Mouse (Mus musculus): Measurements from ENCODE around the gene Pglyrp3. TPM values are rescaled to one million over a fixed set of nuclear protein-coding genes. Genes with fewer than 3 reads are reported as not detected.

Pglyrp3 gene
- total and polyA plus RNA-seq, 3 experiments = not detected

GRCm38 (mm10) chr3:92080462-92081284 is 66.3 kb downstream of the Pglyrp3 start:
- no peak overlapping the region for H3K4me3 ChIP-seq (ENCODE audit: control insufficient read depth in 1 of 2, insufficient read depth in 1 of 2, low read depth in 2 of 2, low read length in 2 of 2)
- no peak for DNase-seq (ENCODE audit: low read depth, low spot score)
- no peak overlapping the region for H3K9ac ChIP-seq (ENCODE audit: control insufficient read depth, low read depth, low read length, poor library complexity, severe bottlenecking)
- no peaks in the 10 kb centered on the region for H3K27me3 ChIP-seq (ENCODE audit: control insufficient read depth in 1 of 2, insufficient read depth in 2 of 2, low read length in 2 of 2)
- H3K4me1 ChIP-seq (ENCODE audit: control insufficient read depth in 1 of 2, insufficient read depth in 2 of 2, low read length in 2 of 2) = no peaks in the 10 kb centered on the region
- H3K36me3 ChIP-seq (ENCODE audit: control insufficient read depth in 1 of 2, insufficient read depth in 2 of 2, low read length in 2 of 2) = no peaks in the 10 kb centered on the region
- H3K79me2 ChIP-seq (ENCODE audit: control insufficient read depth, insufficient read depth, low read length, poor library complexity) = no peaks in the 10 kb centered on the region
- TF ChIP-seq ZKSCAN1 (IDR thresholded peaks at IDR 0.05; ENCODE audit: low read depth, low read length) (no peak), ELF1 (IDR thresholded peaks at IDR 0.05; ENCODE audit: low read depth, low read length) (no peak), MYC (IDR thresholded peaks at IDR 0.05; ENCODE audit: low read depth, low read length) (no peak), CTCF (IDR thresholded peaks at IDR 0.05 in 2 of 3, conservative IDR thresholded peaks at IDR 0.05 in 1 of 3; ENCODE audit: control insufficient read depth in 1 of 3, insufficient read depth in 1 of 3, low read depth in 2 of 3, low read length in 3 of 3, poor library complexity in 1 of 3, severe bottlenecking in 1 of 3) (no peak), USF1 (IDR thresholded peaks at IDR 0.05; ENCODE audit: low read depth, low read length) (no peak), ZNF384 (IDR thresholded peaks at IDR 0.05; ENCODE audit: low read depth, low read length) (no peak), POLR2AphosphoS2 (IDR thresholded peaks at IDR 0.05; ENCODE audit: low read length) (no peak)
- no peaks in the 10 kb centered on the region for H3K9me3 ChIP-seq (replicated peaks; ENCODE audit: insufficient read depth, low read length)
- no peak overlapping the region for H3K27ac ChIP-seq (ENCODE audit: control insufficient read depth, low read depth, low read length)

Other genes starting within 250 kb of the Pglyrp3 start
- gene Lor, start 68.6 kb downstream of the Pglyrp3 start, total RNA-seq (2012; rRNA removed) = not detected in 2 replicates
- gene Lor, start 68.6 kb downstream of the Pglyrp3 start, polyA plus RNA-seq (2012; ENCODE audit: insufficient read depth in 1 of 2, insufficient read length in 2 of 2, low read depth in 1 of 2, low replicate concordance in 2 of 2, missing spikeins in 1 of 2) = not detected
- not detected in 2 replicates for gene Prr9, start 109.4 kb downstream of the Pglyrp3 start, total RNA-seq (2012; rRNA removed)
- not detected for gene Prr9, start 109.4 kb downstream of the Pglyrp3 start, polyA plus RNA-seq (2012; ENCODE audit: insufficient read depth in 1 of 2, insufficient read length in 2 of 2, low read depth in 1 of 2, low replicate concordance in 2 of 2, missing spikeins in 1 of 2)
- gene Lelp1, start 128.2 kb downstream of the Pglyrp3 start, total RNA-seq (2012; rRNA removed) = not detected in 2 replicates
- gene Lelp1, start 128.2 kb downstream of the Pglyrp3 start, polyA plus RNA-seq (2012; ENCODE audit: insufficient read depth in 1 of 2, insufficient read length in 2 of 2, low read depth in 1 of 2, low replicate concordance in 2 of 2, missing spikeins in 1 of 2) = not detected
- gene Sprr2a1, start 201.2 kb downstream of the Pglyrp3 start, total RNA-seq (2012; rRNA removed) = not detected in 2 replicates
- gene Sprr2a1, start 201.2 kb downstream of the Pglyrp3 start, polyA plus RNA-seq (2012; ENCODE audit: insufficient read depth in 1 of 2, insufficient read length in 2 of 2, low read depth in 1 of 2, low replicate concordance in 2 of 2, missing spikeins in 1 of 2) = not detected
- gene Sprr2a2, start 201.3 kb downstream of the Pglyrp3 start, total RNA-seq (2012; rRNA removed) = 0.04 TPM in 1 of 2 replicates, not detected in the other
- not detected for gene Sprr2a2, start 201.3 kb downstream of the Pglyrp3 start, polyA plus RNA-seq (2012; ENCODE audit: insufficient read depth in 1 of 2, insufficient read length in 2 of 2, low read depth in 1 of 2, low replicate concordance in 2 of 2, missing spikeins in 1 of 2)

All from MEL (cell line).